Mouse (Mus musculus) adrenal gland, postnatal 10 days (tissue): ENCODE measurements around the gene Bag6. TPM values are rescaled to one million over a fixed set of nuclear protein-coding genes. Genes with fewer than 3 reads are reported as not detected.
A peak's percentile ranks its signal among the peaks of the same experiment; 100 is the strongest.

Source experiments
- DNase-seq: peaks from one replicate; pipeline ENCODE4 v3.0.0; 2021; ENCODE audit warnings: mixed read lengths
- long read RNA-seq, 2 experiments: library from polyadenylated mRNA; stranded (forward); transcript quantifications; one replicate each; pipeline ENCODE4 v2.0.0; 2021
- total RNA-seq, 2 experiments: library from RNA; stranded (reverse); gene quantifications; 2 replicates each; pipeline ENCODE4 v1.2.3; 2021

The Bag6 gene
- 100 to 1,000 TPM; 300 to 349 TPM for total RNA-seq
- long read RNA-seq, experiment 1, partial matches to known transcripts, result 51 of 70 reads
- long read RNA-seq, experiment 1, other reads (novel, unspliced or antisense), result 19 of 70 reads
- long read RNA-seq, experiment 2, partial matches to known transcripts, result 24 of 80 reads
- long read RNA-seq, experiment 2, other reads (novel, unspliced or antisense), result 54 of 80 reads

- peak; percentile 96 for DNase-seq
Observed at GRCm38 (mm10) chr17:35134801-35135590, at the start of gene Bag6. Gene Bag6, plus strand, starts transcription at chr17:35135178.

- DNase-seq, result no peak
Observed at GRCm38 (mm10) chr17:35085208-35085865, 49.6 kb upstream of the Bag6 start, which contains the start of gene Ly6g6f. Gene Ly6g6f, minus strand, starts transcription at chr17:35085610.

- no peak for DNase-seq
Observed at GRCm38 (mm10) chr17:35088151-35088550, 46.8 kb upstream of the Bag6 start.

- DNase-seq, result peak; percentile 95
Observed at GRCm38 (mm10) chr17:35088825-35089644, 45.9 kb upstream of the Bag6 start, which contains the start of gene Abhd16a. Gene Abhd16a, plus strand, starts transcription at chr17:35089263.

- peak; percentile 43 for DNase-seq
Observed at GRCm38 (mm10) chr17:35090166-35090932, 44.6 kb upstream of the Bag6 start.

GRCm38 (mm10) chr17:35092403-35093198 lies 42.4 kb upstream of the Bag6 start:
- DNase-seq, result no peak

- DNase-seq, result no peak
Observed at GRCm38 (mm10) chr17:35094475-35095365, 40.3 kb upstream of the Bag6 start.

GRCm38 (mm10) chr17:35096597-35096996 lies 38.4 kb upstream of the Bag6 start:
- DNase-seq, result no peak

- peak; percentile 34 for DNase-seq
Observed at GRCm38 (mm10) chr17:35097164-35097655, 37.8 kb upstream of the Bag6 start.

- no peak for DNase-seq
Observed at GRCm38 (mm10) chr17:35100196-35100765, 34.7 kb upstream of the Bag6 start.

GRCm38 (mm10) chr17:35101161-35101560 lies 33.8 kb upstream of the Bag6 start:
- DNase-seq, result peak; percentile 36

- DNase-seq, result no peak
Observed at GRCm38 (mm10) chr17:35102299-35102698, 32.7 kb upstream of the Bag6 start.

- DNase-seq, result no peak
Observed at GRCm38 (mm10) chr17:35103221-35103690, 31.7 kb upstream of the Bag6 start.

GRCm38 (mm10) chr17:35104079-35104478 lies 30.9 kb upstream of the Bag6 start:
- DNase-seq, result no peak

GRCm38 (mm10) chr17:35104754-35105153 lies 30.2 kb upstream of the Bag6 start:
- DNase-seq, result no peak

- peak; percentile 51 for DNase-seq
Observed at GRCm38 (mm10) chr17:35105740-35106389, 29.1 kb upstream of the Bag6 start.

GRCm38 (mm10) chr17:35106522-35106921 lies 28.5 kb upstream of the Bag6 start:
- no peak for DNase-seq

GRCm38 (mm10) chr17:35108097-35108496 lies 26.9 kb upstream of the Bag6 start, which contains the start of gene Ly6g5c:
Gene Ly6g5c, plus strand, starts transcription at chr17:35108279.
- no peak for DNase-seq
